Mouse (Mus musculus): Measurements from ENCODE around the gene Ifnar1.

GRCm38 (mm10) chr16:91528578-91528977, 43.5 kb downstream of the Ifnar1 start:
- no peak for TF ChIP-seq CEBPB (IDR thresholded peaks at IDR 0.05; ENCODE audit: insufficient read depth, poor library complexity, severe bottlenecking)
- no peak for TF ChIP-seq MYOG (IDR thresholded peaks at IDR 0.05; ENCODE audit: control insufficient read depth in 1 of 3, insufficient read depth in 1 of 3, insufficient read length in 2 of 3, low read depth in 2 of 3)
- no peak for TF ChIP-seq POLR2A (IDR thresholded peaks at IDR 0.05; ENCODE audit: insufficient read length, low read depth)
